Mouse (Mus musculus) limb, embryonic 12.5 days (tissue): ENCODE results near the gene Mvp. TPM values are rescaled to one million over a fixed set of nuclear protein-coding genes. Genes with fewer than 3 reads are reported as not detected.

Experiments
- ATAC-seq: fragments of 200-750 bp; cut with Nextera tagmentation; 2 replicates; pipeline ENCODE4 v1.8.0; 2017; ENCODE audit warnings: low read depth, moderate TSS enrichment; ENCODE audit not compliant: insufficient number of reproducible peaks, insufficient read depth, low FRiP score, low TSS enrichment
- H3K27ac ChIP-seq: fragments of 300-500 bp; sonication (generic); 2 replicates; pipeline ENCODE4 v1.5.1; 2016; ENCODE audit warnings: mild to moderate bottlenecking, moderate library complexity
- H3K27me3 ChIP-seq: fragments of 300-500 bp; sonication (generic); 2 replicates; pipeline ENCODE4 v1.6.1; 2016; ENCODE audit warnings: mild to moderate bottlenecking, moderate library complexity
- H3K36me3 ChIP-seq: fragments of 300-500 bp; sonication (generic); 2 replicates; pipeline ENCODE4 v1.6.1; 2016; ENCODE audit warnings: mild to moderate bottlenecking, moderate library complexity
- H3K4me1 ChIP-seq: fragments of 300-500 bp; sonication (generic); replicated peaks from 2 replicates; pipeline ENCODE4 v1.6.1; 2016
- H3K4me2 ChIP-seq: fragments of 300-500 bp; sonication (generic); 2 replicates; pipeline ENCODE4 v1.6.1; 2016; ENCODE audit warnings: mild to moderate bottlenecking, moderate library complexity
- H3K4me3 ChIP-seq: fragments of 300-500 bp; sonication (generic); replicated peaks from 2 replicates; pipeline ENCODE4 v1.5.1; 2016; ENCODE audit warnings: mild to moderate bottlenecking
- H3K9ac ChIP-seq: fragments of 300-500 bp; sonication (generic); replicated peaks from 2 replicates; pipeline ENCODE4 v1.6.1; 2016; ENCODE audit warnings: mild to moderate bottlenecking, moderate library complexity
- H3K9me3 ChIP-seq: fragments of 300-500 bp; sonication (generic); 2 replicates; pipeline ENCODE4 v1.6.1; 2016; ENCODE audit warnings: mild to moderate bottlenecking, moderate library complexity
- WGBS: fragments of 180-500 bp; shearing (Covaris S2); methylation state at CpG from one replicate; pipeline ENCODE4 v1.1.7; 2016; 5-methylcytosine and 5-hydroxymethylcytosine counted together
- polyA plus RNA-seq: library from polyadenylated mRNA; unstranded; fragments of >200 nt; fragmentation: Nextera tagmentation; extraction: Ambion mirVana; gene quantifications from 2 replicates; pipeline ENCODE4 v1.2.1, GENCODE M21; 2016

Gene Mvp
- polyA plus RNA-seq, 1 experiment from 2014 or later: 4.1 TPM

- Histone ChIP-seq H3K4me2 (no peak overlapping the region), H3K36me3 (peaks cover 15% of the 10 kb centered on the region), H3K9me3 (no peaks in the 10 kb centered on the region), H3K4me1 (0 out of 2 replicates have a peak, but pooled peaks cover 4% of the 10 kb centered on the region), H3K27ac (no peak overlapping the region), H3K9ac (no peak overlapping the region), H3K27me3 (no peaks in the 10 kb centered on the region), H3K4me3 (no peak overlapping the region)
- ATAC-seq: no peak
- WGBS: 33% methylated on average over 10 of the region's 10 CpGs
Observed at GRCm38 (mm10) chr7:126984667-126985444, 29.6 kb downstream of the Mvp start.

- Histone ChIP-seq H3K27ac (no peak overlapping the region), H3K36me3 (peaks cover 32% of the 10 kb centered on the region), H3K9ac (no peak overlapping the region)
Observed at GRCm38 (mm10) chr7:126983113-126983512, 31.3 kb downstream of the Mvp start.

DNA sequence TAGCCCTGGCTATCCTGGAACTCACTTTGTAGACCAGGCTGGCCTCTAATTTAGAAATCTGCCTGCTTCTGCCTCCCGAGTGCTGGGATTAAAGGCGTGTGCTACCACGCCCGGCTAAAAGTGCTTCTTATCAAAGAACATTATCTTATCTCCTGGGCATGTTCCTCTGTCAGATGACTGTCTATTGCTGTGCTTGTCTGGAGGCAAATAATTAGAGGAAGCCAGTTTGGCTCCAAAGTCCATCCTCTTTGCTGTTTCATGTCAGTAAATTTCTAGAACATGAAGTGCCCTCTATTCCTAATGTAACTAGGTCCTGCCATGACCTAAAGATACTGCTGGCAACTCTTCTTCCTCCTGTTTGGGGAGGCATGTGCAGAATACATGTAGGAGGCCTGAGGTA is 32.4 kb downstream of the Mvp start:
- Histone ChIP-seq H3K9me3 (no peaks in the 10 kb centered on the region), H3K27me3 (no peaks in the 10 kb centered on the region), H3K4me3 (no peak overlapping the region), H3K4me1 (peaks cover 8% of the 10 kb centered on the region; the same call in 1 of the 2 replicates), H3K27ac (no peak overlapping the region), H3K4me2 (no peak overlapping the region), H3K9ac (no peak overlapping the region), H3K36me3 (peaks cover 37% of the 10 kb centered on the region)
- WGBS: 91% methylated on average over 4 of the region's 4 CpGs
- no peak for ATAC-seq

More at GRCm38 (mm10) chr7:126983113-126983512, 31.3 kb downstream of the Mvp start:
- no peak for ATAC-seq
- Histone ChIP-seq H3K9me3 (no peaks in the 10 kb centered on the region), H3K4me2 (no peak overlapping the region), H3K27me3 (no peaks in the 10 kb centered on the region), H3K4me1 (0 out of 2 replicates have a peak, but pooled peaks cover 4% of the 10 kb centered on the region), H3K4me3 (no peak overlapping the region)
- 80% methylated on average over 7 of the region's 7 CpGs for WGBS

DNA sequence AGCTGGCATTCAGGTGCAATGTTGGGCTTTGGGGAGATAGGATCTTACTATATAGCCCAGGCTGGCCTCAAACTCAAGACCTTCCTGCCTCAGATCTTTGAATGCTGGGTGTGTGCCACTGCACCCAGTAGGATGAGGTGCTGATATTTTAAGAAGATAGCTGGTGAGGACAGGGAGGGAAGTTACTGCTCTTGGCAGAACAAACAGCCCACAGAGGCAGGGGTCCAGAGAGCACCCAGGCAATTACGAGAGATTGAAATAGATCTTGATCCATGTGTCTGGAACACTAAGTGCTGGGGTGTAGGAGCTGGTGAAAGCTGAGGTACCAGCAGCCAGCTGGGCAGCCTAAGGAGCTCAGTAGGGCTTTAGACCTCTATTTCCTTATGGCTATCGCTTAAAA is 32.8 kb downstream of the Mvp start:
- no peak for ATAC-seq
- Histone ChIP-seq H3K9ac (no peak overlapping the region), H3K36me3 (peaks cover 37% of the 10 kb centered on the region), H3K4me3 (no peak overlapping the region), H3K27me3 (no peaks in the 10 kb centered on the region), H3K9me3 (no peaks in the 10 kb centered on the region), H3K4me1 (peaks cover 11% of the 10 kb centered on the region; the same call in 1 of the 2 replicates), H3K27ac (no peak overlapping the region), H3K4me2 (no peak overlapping the region)
- WGBS: 82% methylated on average over 2 of the region's 2 CpGs

DNA sequence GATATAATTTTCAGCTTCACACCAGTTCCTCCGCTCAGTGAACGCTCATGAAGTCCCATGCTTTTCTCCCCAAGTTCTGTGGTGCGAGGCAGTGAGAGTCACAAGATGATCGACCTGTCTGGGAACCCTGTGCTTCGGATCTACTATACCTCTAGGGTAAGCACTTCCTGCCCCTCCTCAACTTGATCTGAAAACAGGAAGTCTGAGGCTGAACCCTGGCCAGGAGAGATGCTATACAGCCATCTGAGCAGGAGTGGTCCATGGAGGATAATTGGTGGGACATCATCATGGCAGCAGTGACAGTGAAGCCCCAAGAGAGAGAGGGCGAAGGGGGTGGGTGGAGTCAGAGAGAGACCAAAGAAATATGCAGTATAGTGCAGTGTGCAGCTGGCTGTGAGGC is 35.6 kb downstream of the Mvp start:
- Histone ChIP-seq H3K4me1 (peaks cover 9% of the 10 kb centered on the region; the same call in 1 of the 2 replicates), H3K9ac (no peak overlapping the region), H3K27ac (no peak overlapping the region), H3K4me3 (no peak overlapping the region), H3K36me3 (peaks cover 37% of the 10 kb centered on the region), H3K27me3 (no peaks in the 10 kb centered on the region), H3K9me3 (no peaks in the 10 kb centered on the region), H3K4me2 (no peak overlapping the region)
- ATAC-seq: no peak
- 95% methylated on average over 6 of the region's 6 CpGs for WGBS

GRCm38 (mm10) chr7:126976878-126977459 is 37.5 kb downstream of the Mvp start:
- Histone ChIP-seq H3K4me1 (peaks cover 9% of the 10 kb centered on the region; the same call in 1 of the 2 replicates), H3K4me3 (peak overlapping the region; percentile 100), H3K36me3 (peaks cover 37% of the 10 kb centered on the region), H3K27ac (peak overlapping the region; percentile 89), H3K9ac (peak overlapping the region; percentile 96), H3K9me3 (no peaks in the 10 kb centered on the region), H3K27me3 (no peaks in the 10 kb centered on the region), H3K4me2 (peak overlapping the region; percentile 91)
- 28% methylated on average over 14 of the region's 14 CpGs for WGBS
- peak; percentile 2; the same call in 1 of the 2 replicates for ATAC-seq

GRCm38 (mm10) chr7:126975950-126976866 is 38.2 kb downstream of the Mvp start, which contains the start of gene Cdiptos:
TSS of gene Cdiptos (minus strand) at chr7:126976098.
- ATAC-seq: peak; percentile 93
- under 1% methylated on average over 55 of the region's 55 CpGs for WGBS
- Histone ChIP-seq H3K36me3 (peaks cover 34% of the 10 kb centered on the region), H3K9ac (peak within 1 kb of the TSS; percentile 96), H3K4me3 (peak within 1 kb of the TSS; percentile 100), H3K4me1 (peaks cover 9% of the 10 kb centered on the region; the same call in 1 of the 2 replicates), H3K27me3 (no peaks in the 10 kb centered on the region), H3K9me3 (no peaks in the 10 kb centered on the region), H3K27ac (peak within 1 kb of the TSS; percentile 89), H3K4me2 (peak within 1 kb of the TSS; percentile 91)

DNA sequence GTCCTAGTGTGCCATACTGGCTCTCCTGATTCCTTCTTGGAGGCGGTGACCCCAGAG is 38.7 kb downstream of the Mvp start, which contains the start of gene Cdipt:
Gene Cdipt, plus strand, starts transcription at position 22 of the 57 bp plus-strand sequence.
- H3K4me1 ChIP-seq: peaks cover 9% of the 10 kb centered on the region; the same call in 1 of the 2 replicates
- no peaks in the 10 kb centered on the region for H3K27me3 ChIP-seq
- H3K4me3 ChIP-seq: peak within 1 kb of the TSS; percentile 100
- H3K9me3 ChIP-seq: no peaks in the 10 kb centered on the region
- WGBS: 0% methylated on average over 1 of the region's 1 CpGs
- peaks cover 30% of the 10 kb centered on the region for H3K36me3 ChIP-seq
- ATAC-seq: no peak; the same call in 1 of the 2 replicates
- H3K4me2 ChIP-seq: peak within 1 kb of the TSS; percentile 91
- H3K27ac ChIP-seq: peak within 1 kb of the TSS; percentile 89
- peak within 1 kb of the TSS; percentile 96 for H3K9ac ChIP-seq

GRCm38 (mm10) chr7:126975493-126975892 is 38.9 kb downstream of the Mvp start:
- ATAC-seq: peak; percentile 47; the same call in 1 of the 2 replicates
- no peak overlapping the region for H3K27ac ChIP-seq
- H3K9ac ChIP-seq: peak overlapping the region; percentile 96
- peaks cover 9% of the 10 kb centered on the region; the same call in 1 of the 2 replicates for H3K4me1 ChIP-seq
- no peaks in the 10 kb centered on the region for H3K9me3 ChIP-seq
- H3K27me3 ChIP-seq: no peaks in the 10 kb centered on the region
- peak overlapping the region; percentile 91 for H3K4me2 ChIP-seq
- H3K36me3 ChIP-seq: peaks cover 28% of the 10 kb centered on the region
- 15% methylated on average over 8 of the region's 8 CpGs for WGBS
- H3K4me3 ChIP-seq: peak overlapping the region; percentile 100

GRCm38 (mm10) chr7:126967361-126967760 is 47.1 kb downstream of the Mvp start:
- Histone ChIP-seq H3K36me3 (no peaks in the 10 kb centered on the region), H3K27ac (no peak overlapping the region), H3K4me3 (no peak overlapping the region), H3K4me1 (no peaks in the 10 kb centered on the region; the same call in 1 of the 2 replicates), H3K9ac (0 out of 2 replicates have a peak overlapping the region, but pooled peaks have one; percentile 8), H3K27me3 (peaks cover 27% of the 10 kb centered on the region), H3K9me3 (no peaks in the 10 kb centered on the region), H3K4me2 (no peak overlapping the region)
- WGBS: 64% methylated on average over 6 of the region's 6 CpGs
- no peak for ATAC-seq

GRCm38 (mm10) chr7:126965568-126965967 is 48.9 kb downstream of the Mvp start:
- Histone ChIP-seq H3K4me3 (no peak overlapping the region), H3K4me2 (no peak overlapping the region), H3K9ac (no peak overlapping the region), H3K4me1 (no peaks in the 10 kb centered on the region; the same call in 1 of the 2 replicates), H3K27me3 (peaks cover 35% of the 10 kb centered on the region), H3K36me3 (no peaks in the 10 kb centered on the region), H3K9me3 (no peaks in the 10 kb centered on the region), H3K27ac (no peak overlapping the region)
- 76% methylated on average over 3 of the region's 3 CpGs for WGBS
- no peak for ATAC-seq
